Mouse (Mus musculus) embryonic facial prominence, embryonic 15.5 days (tissue): ENCODE data around the gene Endov. TPM values are rescaled to one million over a fixed set of nuclear protein-coding genes. Genes with fewer than 3 reads are reported as not detected.

Experiments
- ATAC-seq: fragments of 200-750 bp; cut with Nextera tagmentation; 2 replicates; pipeline ENCODE4 v1.8.0; 2017; ENCODE audit warnings: low read depth, moderate TSS enrichment; ENCODE audit not compliant: insufficient number of reproducible peaks, low FRiP score, low TSS enrichment
- H3K27ac ChIP-seq: fragments of 300-500 bp; sonication (generic); replicated peaks from 2 replicates; pipeline ENCODE4 v1.5.1; 2015; ENCODE audit warnings: mild to moderate bottlenecking, inconsistent platforms
- H3K27me3 ChIP-seq: fragments of 300-500 bp; sonication (generic); 2 replicates; pipeline ENCODE4 v1.6.1; 2015; ENCODE audit warnings: inconsistent platforms
- H3K36me3 ChIP-seq: fragments of 300-500 bp; sonication (generic); 2 replicates; pipeline ENCODE4 v1.6.1; 2015; ENCODE audit warnings: mild to moderate bottlenecking, inconsistent platforms
- H3K4me1 ChIP-seq: fragments of 300-500 bp; sonication (generic); 2 replicates; pipeline ENCODE4 v1.6.1; 2015; ENCODE audit warnings: inconsistent platforms
- H3K4me2 ChIP-seq: fragments of 300-500 bp; sonication (generic); replicated peaks from 2 replicates; pipeline ENCODE4 v1.6.1; 2015; ENCODE audit warnings: mild to moderate bottlenecking, inconsistent platforms
- H3K4me3 ChIP-seq: fragments of 300-500 bp; sonication (generic); replicated peaks from 2 replicates; pipeline ENCODE4 v1.5.1; 2015; ENCODE audit warnings: mild to moderate bottlenecking, inconsistent platforms
- H3K9ac ChIP-seq: fragments of 300-500 bp; sonication (generic); 2 replicates; pipeline ENCODE4 v1.6.1; 2015; ENCODE audit warnings: inconsistent platforms
- H3K9me3 ChIP-seq: fragments of 300-500 bp; sonication (generic); replicated peaks from 2 replicates; pipeline ENCODE4 v1.6.1; 2016; ENCODE audit warnings: inconsistent platforms
- WGBS: fragments of 180-500 bp; shearing (Covaris S2); methylation state at CpG from one replicate; pipeline ENCODE4 v1.1.7; 2015; 5-methylcytosine and 5-hydroxymethylcytosine counted together
- polyA plus RNA-seq: library from polyadenylated mRNA; unstranded; fragments of >200 nt; fragmentation: Nextera tagmentation; extraction: Ambion mirVana; gene quantifications from 2 replicates; pipeline ENCODE4 v1.2.1, GENCODE M21; 2015

Endov gene
- polyA plus RNA-seq, 1 experiment from 2014 or later = 18.6 TPM

GRCm38 (mm10) chr11:119500011-119500410 is 8.9 kb downstream of the Endov start:
- Histone ChIP-seq H3K9ac (no peak overlapping the region), H3K4me2 (no peak overlapping the region), H3K4me1 (no peaks in the 10 kb centered on the region), H3K9me3 (no peaks in the 10 kb centered on the region), H3K27ac (no peak overlapping the region), H3K27me3 (no peaks in the 10 kb centered on the region), H3K36me3 (peaks cover 69% of the 10 kb centered on the region), H3K4me3 (no peak overlapping the region)
- WGBS = 76% methylated on average over 2 of the region's 2 CpGs
- no peak for ATAC-seq

- Histone ChIP-seq H3K9ac (no peak overlapping the region), H3K36me3 (peaks cover 87% of the 10 kb centered on the region), H3K4me1 (no peaks in the 10 kb centered on the region), H3K27me3 (no peaks in the 10 kb centered on the region), H3K4me3 (no peak overlapping the region), H3K4me2 (no peak overlapping the region), H3K27ac (no peak overlapping the region), H3K9me3 (no peaks in the 10 kb centered on the region)
- ATAC-seq = 0 out of 2 replicates have a peak, but pooled peaks have one; percentile 45
These were observed 12.5 kb downstream of the Endov start for GRCm38 (mm10) chr11:119503675-119504074.

GRCm38 (mm10) chr11:119506386-119506785 is 15.2 kb downstream of the Endov start:
- no peak overlapping the region for H3K4me3 ChIP-seq
- no peak overlapping the region for H3K9ac ChIP-seq
- no peak for ATAC-seq
- H3K36me3 ChIP-seq = peaks cover 65% of the 10 kb centered on the region
- no peak overlapping the region for H3K4me2 ChIP-seq
- no peaks in the 10 kb centered on the region for H3K27me3 ChIP-seq
- no peaks in the 10 kb centered on the region for H3K9me3 ChIP-seq
- WGBS = 83% methylated on average over 4 of the region's 4 CpGs
- H3K27ac ChIP-seq = no peak overlapping the region
- no peaks in the 10 kb centered on the region for H3K4me1 ChIP-seq

- H3K4me2 ChIP-seq = no peak overlapping the region
- no peaks in the 10 kb centered on the region for H3K4me1 ChIP-seq
- H3K9ac ChIP-seq = no peak overlapping the region
- no peaks in the 10 kb centered on the region for H3K27me3 ChIP-seq
- no peak overlapping the region for H3K27ac ChIP-seq
- ATAC-seq = no peak
- peaks cover 51% of the 10 kb centered on the region for H3K36me3 ChIP-seq
- H3K9me3 ChIP-seq = no peaks in the 10 kb centered on the region
- H3K4me3 ChIP-seq = no peak overlapping the region
- 80% methylated on average over 8 of the region's 8 CpGs for WGBS
These were observed 16.6 kb downstream of the Endov start for GRCm38 (mm10) chr11:119507772-119508171.

- ATAC-seq = no peak
- Histone ChIP-seq H3K4me3 (no peak overlapping the region), H3K4me1 (peaks cover 4% of the 10 kb centered on the region), H3K27me3 (no peaks in the 10 kb centered on the region), H3K4me2 (no peak overlapping the region), H3K27ac (no peak overlapping the region), H3K9me3 (no peaks in the 10 kb centered on the region), H3K9ac (no peak overlapping the region), H3K36me3 (peaks cover 38% of the 10 kb centered on the region)
- WGBS = 75% methylated on average over 5 of the region's 5 CpGs
These were observed 18.1 kb downstream of the Endov start for GRCm38 (mm10) chr11:119509165-119509776.

GRCm38 (mm10) chr11:119513038-119513659 is 22.0 kb downstream of the Endov start:
- Histone ChIP-seq H3K27ac (no peak overlapping the region), H3K4me2 (no peak overlapping the region), H3K9me3 (no peaks in the 10 kb centered on the region), H3K4me1 (peaks cover 31% of the 10 kb centered on the region), H3K9ac (no peak overlapping the region), H3K27me3 (no peaks in the 10 kb centered on the region), H3K4me3 (no peak overlapping the region), H3K36me3 (peaks cover 4% of the 10 kb centered on the region)
- ATAC-seq = no peak
- 37% methylated on average over 9 of the region's 9 CpGs for WGBS

- Histone ChIP-seq H3K4me2 (peak overlapping the region; percentile 43), H3K4me1 (peaks cover 31% of the 10 kb centered on the region), H3K4me3 (no peak overlapping the region), H3K27ac (no peak overlapping the region), H3K9ac (no peak overlapping the region), H3K27me3 (no peaks in the 10 kb centered on the region), H3K9me3 (no peaks in the 10 kb centered on the region), H3K36me3 (no peaks in the 10 kb centered on the region)
- ATAC-seq = no peak
- 51% methylated on average over 16 of the region's 16 CpGs for whole genome bisulfite sequencing
These were observed 23.1 kb downstream of the Endov start for GRCm38 (mm10) chr11:119514108-119514860.

GRCm38 (mm10) chr11:119514967-119515636 is 24.0 kb downstream of the Endov start:
- no peak overlapping the region for H3K27ac ChIP-seq
- peak overlapping the region; percentile 15 for H3K4me3 ChIP-seq
- 3% methylated on average over 21 of the region's 21 CpGs for WGBS
- H3K4me2 ChIP-seq = peak overlapping the region; percentile 43
- H3K36me3 ChIP-seq = no peaks in the 10 kb centered on the region
- ATAC-seq = peak; percentile 44; the same call in 1 of the 2 replicates
- no peaks in the 10 kb centered on the region for H3K27me3 ChIP-seq
- peaks cover 31% of the 10 kb centered on the region for H3K4me1 ChIP-seq
- H3K9ac ChIP-seq = no peak overlapping the region
- H3K9me3 ChIP-seq = no peaks in the 10 kb centered on the region

- Histone ChIP-seq H3K4me3 (no peak overlapping the region), H3K27me3 (no peaks in the 10 kb centered on the region), H3K4me1 (peaks cover 31% of the 10 kb centered on the region), H3K9me3 (no peaks in the 10 kb centered on the region), H3K27ac (no peak overlapping the region), H3K4me2 (no peak overlapping the region), H3K9ac (no peak overlapping the region), H3K36me3 (no peaks in the 10 kb centered on the region)
- ATAC-seq = no peak
- 60% methylated on average over 16 of the region's 16 CpGs for WGBS
These were observed 24.9 kb downstream of the Endov start for GRCm38 (mm10) chr11:119515823-119516676.

GRCm38 (mm10) chr11:119516677-119517361 is 25.7 kb downstream of the Endov start:
- Histone ChIP-seq H3K36me3 (no peaks in the 10 kb centered on the region), H3K4me3 (no peak overlapping the region), H3K27me3 (no peaks in the 10 kb centered on the region), H3K9ac (no peak overlapping the region), H3K4me1 (peaks cover 31% of the 10 kb centered on the region), H3K27ac (no peak overlapping the region), H3K4me2 (no peak overlapping the region), H3K9me3 (no peaks in the 10 kb centered on the region)
- no peak for ATAC-seq
- 68% methylated on average over 12 of the region's 12 CpGs for WGBS
